Mouse (Mus musculus): ENCODE data around the gene Ubr4. TPM values are rescaled to one million over a fixed set of nuclear protein-coding genes. Genes with fewer than 3 reads are reported as not detected.

The Ubr4 gene
- total and polyA plus RNA-seq, 3 experiments: 81.9 to 270 (median 177) TPM

GRCm38 (mm10) chr4:139490413-139491055 lies 138.1 kb downstream of the Ubr4 start:
- H3K36me3 ChIP-seq (ENCODE audit: control insufficient read depth in 1 of 2, insufficient read depth in 2 of 2, low read length in 2 of 2): peaks cover 0 to 3% of the 10 kb centered on the region in 2 experiments; a peak in 3 of 4 replicates
- DNase-seq (ENCODE audit: low read depth, low spot score): no peak
- no peak overlapping the region for H3K27ac ChIP-seq (ENCODE audit: control insufficient read depth, low read depth, low read length)
- H3K4me1 ChIP-seq (ENCODE audit: control insufficient read depth in 1 of 2, insufficient read depth in 2 of 2, low read length in 2 of 2): peaks cover 0 to 6% of the 10 kb centered on the region in 2 experiments; a peak in 2 of 4 replicates
- no peaks in the 10 kb centered on the region for H3K9me3 ChIP-seq (replicated peaks; ENCODE audit: insufficient read depth, low read length)
- no peaks in the 10 kb centered on the region for H3K79me2 ChIP-seq (ENCODE audit: control insufficient read depth, insufficient read depth, low read length, poor library complexity)
- H3K9ac ChIP-seq (ENCODE audit: control insufficient read depth, low read depth, low read length, poor library complexity, severe bottlenecking): no peak overlapping the region
- H3K4me3 ChIP-seq (ENCODE audit: control insufficient read depth in 1 of 2, insufficient read depth in 1 of 2, low read depth in 2 of 2, low read length in 2 of 2): no peak overlapping the region
- H3K27me3 ChIP-seq (ENCODE audit: control insufficient read depth in 1 of 2, insufficient read depth in 2 of 2, low read length in 2 of 2): no peaks in the 10 kb centered on the region
- TF ChIP-seq TCF12 (IDR thresholded peaks at IDR 0.05; ENCODE audit: low read depth, low read length) (no peak), CHD1 (IDR thresholded peaks at IDR 0.05; ENCODE audit: low read depth, low read length) (no peak), ETS1 (IDR thresholded peaks at IDR 0.05; ENCODE audit: low read depth, low read length) (no peak), TAL1 (IDR thresholded peaks at IDR 0.05; ENCODE audit: low read length) (no peak)

GRCm38 (mm10) chr4:139491541-139492170 lies 139.2 kb downstream of the Ubr4 start:
- Histone ChIP-seq H3K27me3 (ENCODE audit: control insufficient read depth in 1 of 2, insufficient read depth in 2 of 2, low read length in 2 of 2) (no peaks in the 10 kb centered on the region), H3K79me2 (ENCODE audit: control insufficient read depth, insufficient read depth, low read length, poor library complexity) (no peaks in the 10 kb centered on the region), H3K9me3 (replicated peaks; ENCODE audit: insufficient read depth, low read length) (no peaks in the 10 kb centered on the region), H3K4me3 (ENCODE audit: control insufficient read depth in 1 of 2, insufficient read depth in 1 of 2, low read depth in 2 of 2, low read length in 2 of 2) (no peak overlapping the region), H3K36me3 (ENCODE audit: control insufficient read depth in 1 of 2, insufficient read depth in 2 of 2, low read length in 2 of 2) (peaks cover 0 to 3% of the 10 kb centered on the region in 2 experiments; a peak in 3 of 4 replicates), H3K9ac (ENCODE audit: control insufficient read depth, low read depth, low read length, poor library complexity, severe bottlenecking) (no peak overlapping the region), H3K27ac (ENCODE audit: control insufficient read depth, low read depth, low read length) (no peak overlapping the region), H3K4me1 (ENCODE audit: control insufficient read depth in 1 of 2, insufficient read depth in 2 of 2, low read length in 2 of 2) (peaks cover 0 to 6% of the 10 kb centered on the region in 2 experiments; a peak in 2 of 4 replicates)
- TF ChIP-seq JUND (IDR thresholded peaks at IDR 0.05; ENCODE audit: low read depth, low read length): no peak
- peak; percentile 72 for TF ChIP-seq POLR2AphosphoS2 (IDR thresholded peaks at IDR 0.05; ENCODE audit: low read length)
- no peak for DNase-seq (ENCODE audit: low read depth, low spot score)

GRCm38 (mm10) chr4:139492258-139492833 lies 139.9 kb downstream of the Ubr4 start:
- no peak overlapping the region for H3K4me3 ChIP-seq (ENCODE audit: control insufficient read depth in 1 of 2, insufficient read depth in 1 of 2, low read depth in 2 of 2, low read length in 2 of 2)
- no peak for TF ChIP-seq MXI1 (IDR thresholded peaks at IDR 0.05; ENCODE audit: low read depth, low read length)
- TF ChIP-seq TAL1 (IDR thresholded peaks at IDR 0.05; ENCODE audit: low read length): no peak
- 0 out of 2 replicates have a peak, but pooled peaks have one; percentile 1 for TF ChIP-seq SMC3 (IDR thresholded peaks at IDR 0.05; ENCODE audit: low read depth, low read length)
- TF ChIP-seq GABPA (IDR thresholded peaks at IDR 0.05; ENCODE audit: low read depth, low read length): no peak
- TF ChIP-seq POLR2AphosphoS5 (IDR thresholded peaks at IDR 0.05; ENCODE audit: borderline replicate concordance, low read depth, low read length): no peak
- TF ChIP-seq MYB (IDR thresholded peaks at IDR 0.05; ENCODE audit: low read depth, low read length): no peak
- peak; percentile 60; the same call in 1 of the 2 replicates for TF ChIP-seq POLR2AphosphoS2 (IDR thresholded peaks at IDR 0.05; ENCODE audit: low read length)
- no peak for TF ChIP-seq ZMIZ1 (IDR thresholded peaks at IDR 0.05; ENCODE audit: low read depth, low read length)
- no peak for TF ChIP-seq KAT2A (conservative IDR thresholded peaks at IDR 0.05; ENCODE audit: low read depth, low read length)
- TF ChIP-seq USF2 (IDR thresholded peaks at IDR 0.05; ENCODE audit: borderline replicate concordance in 1 of 2, insufficient read depth in 1 of 2, low read depth in 1 of 2, low read length in 2 of 2): no peak
- TF ChIP-seq NELFE (IDR thresholded peaks at IDR 0.05; ENCODE audit: low read depth, low read length): no peak
- TF ChIP-seq JUND (IDR thresholded peaks at IDR 0.05; ENCODE audit: low read depth, low read length): no peak
- TF ChIP-seq TBP (IDR thresholded peaks at IDR 0.05; ENCODE audit: low read depth, low read length): no peak
- TF ChIP-seq GATA1 (IDR thresholded peaks at IDR 0.05; ENCODE audit: low read depth, low read length): no peak

More at GRCm38 (mm10) chr4:139492258-139492833, 139.9 kb downstream of the Ubr4 start:
- Histone ChIP-seq H3K27ac (ENCODE audit: control insufficient read depth, low read depth, low read length) (no peak overlapping the region), H3K9ac (ENCODE audit: control insufficient read depth, low read depth, low read length, poor library complexity, severe bottlenecking) (no peak overlapping the region), H3K4me1 (ENCODE audit: control insufficient read depth in 1 of 2, insufficient read depth in 2 of 2, low read length in 2 of 2) (peaks cover 0 to 6% of the 10 kb centered on the region in 2 experiments; a peak in 2 of 4 replicates), H3K27me3 (ENCODE audit: control insufficient read depth in 1 of 2, insufficient read depth in 2 of 2, low read length in 2 of 2) (no peaks in the 10 kb centered on the region), H3K9me3 (replicated peaks; ENCODE audit: insufficient read depth, low read length) (no peaks in the 10 kb centered on the region), H3K36me3 (ENCODE audit: control insufficient read depth in 1 of 2, insufficient read depth in 2 of 2, low read length in 2 of 2) (peaks cover 0 to 3% of the 10 kb centered on the region in 2 experiments; a peak in 3 of 4 replicates), H3K79me2 (ENCODE audit: control insufficient read depth, insufficient read depth, low read length, poor library complexity) (no peaks in the 10 kb centered on the region)
- peak; percentile 34 for DNase-seq (ENCODE audit: low read depth, low spot score)

Data from MEL (cell line).